Mouse (Mus musculus): Measurements from ENCODE around the gene Fam171a2.

DNA sequence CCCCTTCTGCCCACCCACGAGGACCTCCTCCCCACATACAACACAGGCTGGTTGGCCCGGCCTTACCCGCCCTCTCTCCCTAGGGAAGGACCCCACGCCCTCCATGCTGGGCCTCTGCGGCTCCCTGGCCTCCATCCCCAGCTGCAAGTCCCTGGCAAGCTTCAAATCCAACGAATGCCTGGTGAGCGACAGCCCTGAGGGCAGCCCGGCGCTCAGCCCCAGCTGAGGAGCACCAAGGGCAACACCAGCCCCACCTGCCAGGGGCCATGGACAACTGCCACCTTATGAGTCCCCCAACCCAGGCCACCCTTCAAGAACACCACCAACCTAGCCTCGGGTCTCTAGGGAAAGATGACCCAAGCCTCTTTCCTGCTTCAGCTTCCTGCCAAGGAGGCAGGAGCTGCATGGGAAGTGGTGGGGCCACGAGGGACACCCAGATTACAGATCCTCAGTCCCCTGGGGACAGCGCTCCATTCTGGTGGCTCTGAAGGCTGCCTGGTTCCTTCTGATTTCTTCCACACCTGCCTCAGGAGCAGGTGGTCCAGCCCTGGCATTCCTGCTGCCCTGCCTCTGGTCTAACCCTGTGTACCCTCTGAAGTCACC, 45.5 kb downstream of the Fam171a2 start:
- TF ChIP-seq CTCF (IDR thresholded peaks at IDR 0.05; ENCODE audit: control insufficient read depth, insufficient read depth, low read length) (no peak), POLR2A (IDR thresholded peaks at IDR 0.05; ENCODE audit: borderline replicate concordance, control insufficient read depth, low read depth, low read length) (no peak)

Data from bone marrow, adult 2 months (tissue).